Mouse (Mus musculus): ENCODE results near the gene Avpr1a. TPM values are rescaled to one million over a fixed set of nuclear protein-coding genes. Genes with fewer than 3 reads are reported as not detected.

Avpr1a gene
- total RNA-seq, 2 experiments from 2014 or later = 0.41 to 0.47 TPM

DNA sequence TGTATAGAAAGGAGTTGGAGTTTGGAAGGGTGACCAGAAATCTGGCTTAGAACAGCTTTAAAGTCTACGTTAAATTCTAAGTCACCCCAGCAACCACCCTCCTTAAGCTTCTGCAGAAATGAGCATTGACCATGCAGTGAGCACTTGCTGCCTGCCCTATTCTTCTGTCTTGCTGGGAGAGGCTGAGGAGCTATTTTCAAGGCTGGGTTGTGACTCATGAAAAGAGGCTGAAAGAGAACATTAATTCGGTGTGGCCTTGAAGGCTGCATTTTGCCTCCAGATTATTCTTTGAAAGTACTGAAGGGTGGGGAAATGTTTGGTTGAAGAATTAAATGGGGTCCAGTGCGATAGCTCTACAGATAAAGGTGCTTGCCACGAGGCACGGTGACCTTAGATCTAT, 28.5 kb downstream of the Avpr1a start:
- no peak for TF ChIP-seq CTCF (IDR thresholded peaks at IDR 0.05)
- Histone ChIP-seq H3K4me3 (no peak overlapping the region), H3K27ac (no peak overlapping the region)
- DNase-seq (ENCODE audit: extremely low spot score in 1 of 2, low spot score in 2 of 2) = no peak
- intact Hi-C loops (cut with DNase I) = no loop called here

DNA sequence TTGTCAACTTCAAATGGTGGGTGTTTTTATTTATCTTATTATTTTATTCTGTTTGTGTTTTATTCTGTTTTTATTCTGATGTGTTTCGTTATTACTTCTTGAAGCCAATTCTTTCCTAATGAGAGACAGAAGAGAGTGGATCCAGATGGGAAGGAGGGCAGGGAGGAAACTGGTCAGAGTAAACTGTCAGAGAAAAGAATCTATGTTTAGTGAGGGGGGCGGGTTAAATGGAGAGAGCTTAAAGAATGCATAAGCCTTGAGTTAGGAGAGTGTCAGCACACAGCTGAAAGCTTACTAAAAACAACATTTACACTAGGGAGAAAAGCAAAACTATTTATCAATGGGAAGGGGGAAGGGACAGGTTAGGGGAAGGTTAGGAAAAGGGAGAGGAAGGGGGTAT, 50.3 kb downstream of the Avpr1a start:
- no peak for TF ChIP-seq CTCF (IDR thresholded peaks at IDR 0.05)
- no peak overlapping the region for H3K27ac ChIP-seq

DNA sequence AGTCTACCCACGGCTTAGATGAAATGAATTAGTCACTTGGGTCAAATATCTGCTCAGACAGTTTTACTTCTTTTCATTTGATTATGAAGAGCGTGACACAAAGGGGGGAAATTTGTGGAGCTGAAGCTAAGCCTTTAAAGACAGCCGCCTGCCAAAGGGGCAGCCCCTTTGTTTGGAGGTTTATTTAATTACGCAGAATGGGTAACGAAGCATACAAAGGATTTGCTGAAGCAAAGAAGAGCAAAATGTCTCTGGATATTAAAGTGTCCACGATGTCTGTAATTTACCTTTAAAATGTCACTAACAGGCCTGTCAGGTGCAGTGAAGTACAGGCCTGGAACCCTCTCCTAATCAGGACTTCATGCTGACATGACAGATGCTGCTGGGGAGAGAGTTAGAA, 51.0 kb downstream of the Avpr1a start:
- H3K27ac ChIP-seq = no peak overlapping the region
- no peak for DNase-seq (ENCODE audit: extremely low spot score in 1 of 2, low spot score in 2 of 2)
- H3K4me3 ChIP-seq = no peak overlapping the region
- no peak for TF ChIP-seq CTCF (IDR thresholded peaks at IDR 0.05)
- intact Hi-C loops (cut with DNase I) = no loop called here

More for the DNA sequence above, 50.3 kb downstream of the Avpr1a start:
- intact Hi-C loops (cut with DNase I) = no loop called here
- H3K4me3 ChIP-seq = no peak overlapping the region
- DNase-seq (ENCODE audit: extremely low spot score in 1 of 2, low spot score in 2 of 2) = no peak

Other genes starting within 250 kb of the Avpr1a start
- 100 to 1,000 TPM in 1 of 2 experiments, 10 to 100 TPM in 1; 97.9 to 105 TPM for gene Ppm1h, start 230.3 kb downstream of the Avpr1a start, total RNA-seq (2021)

All from left cerebral cortex, adult 2 months (tissue).